Mouse (Mus musculus): ENCODE measurements at regions not wholly inside any gene's neighbourhood (a gene's known extent, or its start where the extent isn't known, plus 50 kb on each side); places are given as distances from the start of the nearest gene placed in this dataset.

GRCm38 (mm10) chr13:99641386-99642165 is 125.2 kb upstream of the Map1b start:
- no peak for DNase-seq (ENCODE audit: low read depth, low spot score)

- no peak for DNase-seq (ENCODE audit: low read depth, low spot score)
These were observed 116.4 kb upstream of the Map1b start for GRCm38 (mm10) chr13:99632706-99633105.

DNA sequence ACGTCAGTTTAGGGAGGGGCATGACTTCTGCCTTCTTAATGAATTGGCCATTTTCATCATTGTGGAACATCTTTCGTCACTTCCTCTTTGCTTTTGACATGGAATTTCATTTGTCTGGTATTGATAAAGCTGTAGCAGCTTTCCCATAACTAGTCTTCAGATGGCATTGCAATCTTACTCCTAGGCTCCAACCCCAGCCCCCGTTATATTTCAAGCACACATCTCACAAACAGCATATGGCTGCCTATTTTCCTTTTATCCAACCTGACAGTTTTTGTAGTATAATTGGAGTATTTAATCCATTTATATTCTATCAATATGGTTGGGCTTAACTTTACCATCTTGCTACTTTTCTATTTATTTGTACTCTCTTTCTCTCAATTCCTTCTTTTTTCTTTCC is 114.5 kb upstream of the Map1b start:
- DNase-seq (ENCODE audit: low read depth, low spot score), result no peak

DNA sequence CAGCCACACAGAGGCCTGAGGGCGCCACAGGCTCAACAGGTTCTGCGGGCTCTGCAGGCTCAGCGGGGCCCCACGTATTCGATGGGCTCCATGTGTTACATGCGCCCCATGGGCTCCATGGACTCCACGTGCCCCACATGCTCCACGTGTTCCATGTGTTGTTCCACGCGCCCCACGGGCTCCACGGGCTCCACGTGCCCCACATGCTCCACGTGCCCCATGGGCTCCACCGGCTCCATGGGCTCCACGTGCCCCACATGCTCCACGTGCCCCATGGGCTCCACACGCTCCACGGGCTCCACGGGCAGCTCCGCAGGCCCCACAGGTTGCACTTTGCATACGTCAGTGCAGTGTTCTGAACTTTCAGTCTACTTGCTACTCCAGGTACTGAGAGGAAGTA is 114.0 kb upstream of the Map1b start:
- DNase-seq (ENCODE audit: low read depth, low spot score), result no peak

DNA sequence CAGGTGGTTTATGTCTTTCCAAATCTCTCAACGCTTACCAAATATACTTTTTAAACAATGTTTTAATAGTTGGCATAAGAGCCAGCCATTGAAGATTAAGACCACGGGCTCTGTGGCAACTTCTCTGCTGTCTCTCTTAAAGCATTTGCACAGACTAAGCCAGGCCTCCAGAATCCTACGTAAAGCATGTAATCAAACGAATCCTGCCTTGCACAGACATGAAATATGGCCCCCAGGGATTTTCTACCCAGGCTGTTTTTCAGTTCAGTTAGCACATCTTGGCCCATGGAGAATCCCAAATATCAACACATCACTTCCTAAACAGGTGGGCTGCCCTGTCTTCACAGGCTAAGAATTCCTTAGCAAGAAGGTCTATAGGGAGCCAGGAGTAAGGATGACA is 108.9 kb upstream of the Map1b start:
- peak; percentile 45 for DNase-seq (ENCODE audit: low read depth, low spot score)

GRCm38 (mm10) chr13:99618332-99618731 is 102.0 kb upstream of the Map1b start:
- DNase-seq (ENCODE audit: low read depth, low spot score), result no peak

GRCm38 (mm10) chr13:99617457-99617856 is 101.1 kb upstream of the Map1b start:
- DNase-seq (ENCODE audit: low read depth, low spot score), result no peak

DNA sequence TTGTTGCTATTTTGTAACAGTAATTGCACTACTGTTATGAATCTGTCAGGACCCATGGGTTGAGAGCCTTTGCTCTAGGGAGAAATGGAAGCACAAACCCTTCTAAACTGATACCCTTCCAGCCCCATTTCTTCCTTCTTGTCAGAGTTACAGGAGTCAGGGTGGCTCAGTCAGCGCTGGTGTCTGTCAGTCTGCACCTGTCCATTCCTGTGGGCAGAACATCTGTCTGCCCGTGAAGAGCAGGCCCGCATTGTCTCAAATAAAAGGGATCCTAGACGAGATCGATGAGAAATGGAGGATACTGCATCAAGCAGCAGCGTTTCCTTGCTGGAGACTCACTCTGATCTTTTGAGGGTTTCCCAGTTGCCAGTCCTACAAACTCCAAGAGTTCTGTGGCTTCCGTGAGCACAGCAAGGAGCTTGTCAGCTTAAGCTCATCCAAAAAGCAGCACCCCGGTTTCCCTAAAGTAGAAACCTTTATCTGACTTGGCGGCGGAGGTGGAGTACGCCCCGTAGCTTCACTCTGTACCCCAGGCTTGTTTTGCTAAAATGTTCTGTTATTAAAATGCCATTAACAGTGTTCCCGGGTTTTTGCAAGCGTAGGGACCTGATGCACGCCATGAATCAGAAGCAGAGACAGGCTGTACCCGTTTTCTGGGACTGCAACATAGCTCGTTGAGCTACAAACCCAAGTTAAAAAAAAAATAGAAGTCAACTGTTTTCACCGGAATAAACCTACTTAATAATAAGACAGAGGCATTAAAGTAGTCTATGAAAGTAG is 95.6 kb upstream of the Map1b start:
- no peak for DNase-seq (ENCODE audit: low read depth, low spot score)

- no peak for DNase-seq (ENCODE audit: low read depth, low spot score)
These were observed 94.2 kb upstream of the Map1b start for GRCm38 (mm10) chr13:99610498-99610897.

DNA sequence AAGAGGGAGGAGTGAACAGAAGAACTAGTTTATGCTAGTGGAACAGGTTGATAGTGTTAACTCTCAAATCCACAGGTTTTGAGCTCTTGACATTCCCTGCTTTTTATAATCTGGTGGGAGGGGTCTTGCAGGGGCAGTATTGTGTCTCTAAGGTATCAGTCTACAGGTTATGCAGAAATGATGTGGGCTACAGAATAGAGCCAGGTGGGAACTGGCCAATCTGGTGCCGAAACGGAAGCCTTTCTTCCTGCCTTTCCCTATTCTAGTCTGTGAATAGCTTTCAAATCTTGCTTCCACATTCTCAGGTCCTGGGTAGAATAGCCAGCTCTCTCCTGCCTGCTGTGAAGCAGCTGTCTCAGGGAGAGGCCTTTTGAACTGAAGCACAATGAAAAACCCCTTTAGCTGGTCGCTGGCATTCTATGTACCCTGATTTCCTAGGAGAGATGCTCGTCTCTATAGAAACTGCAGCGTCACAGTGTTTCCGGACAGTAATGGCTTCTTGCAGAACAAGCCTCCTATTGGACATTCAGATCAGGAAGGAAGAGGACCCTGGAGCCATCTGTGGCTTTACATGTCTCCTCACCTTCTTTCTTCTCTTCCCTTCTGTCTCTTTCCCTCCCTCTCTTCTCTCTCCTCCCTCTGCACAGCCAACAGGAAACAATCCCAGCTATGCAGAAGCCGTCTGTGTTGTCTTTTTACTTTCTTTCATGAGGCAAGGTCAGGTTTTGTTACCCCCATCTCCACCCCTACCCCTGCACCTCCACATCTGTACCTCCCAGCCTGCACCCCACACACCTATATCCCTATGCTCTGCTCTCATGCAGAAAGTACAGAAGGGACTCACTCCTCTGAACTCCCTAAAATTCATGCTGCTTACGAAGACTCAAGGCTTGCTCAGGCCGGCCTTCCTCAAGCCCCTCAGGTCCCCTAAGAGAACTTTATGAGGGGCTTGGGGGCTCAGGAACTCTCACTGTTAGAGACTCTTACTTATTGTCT is 93.1 kb upstream of the Map1b start:
- no peak for DNase-seq (ENCODE audit: low read depth, low spot score)

DNA sequence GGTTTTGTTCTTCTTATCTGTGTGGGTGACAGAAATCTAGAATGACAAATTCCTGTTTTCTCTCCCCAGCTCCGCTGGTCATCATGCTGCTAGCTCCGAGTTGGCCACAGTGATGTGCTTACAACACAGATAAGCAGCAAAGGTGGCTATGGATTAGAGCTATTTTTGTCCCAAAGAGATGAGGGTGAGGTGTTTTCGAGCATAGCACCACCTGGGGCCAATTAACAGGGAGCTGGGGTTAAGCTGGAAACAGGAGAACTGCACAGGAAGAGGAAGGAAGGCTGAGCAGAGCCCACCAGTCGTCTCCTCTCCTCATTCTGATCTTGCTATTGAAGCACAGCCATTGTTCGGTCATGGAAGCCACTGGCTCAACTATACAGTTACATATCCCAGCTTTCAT is 92.3 kb upstream of the Map1b start:
- DNase-seq (ENCODE audit: low read depth, low spot score), result no peak

GRCm38 (mm10) chr13:99607208-99607607 is 90.9 kb upstream of the Map1b start:
- DNase-seq (ENCODE audit: low read depth, low spot score), result no peak

GRCm38 (mm10) chr13:99606606-99606990 is 90.3 kb upstream of the Map1b start:
- DNase-seq (ENCODE audit: low read depth, low spot score), result no peak

GRCm38 (mm10) chr13:99605866-99606605 is 89.7 kb upstream of the Map1b start:
- DNase-seq (ENCODE audit: low read depth, low spot score), result no peak

DNA sequence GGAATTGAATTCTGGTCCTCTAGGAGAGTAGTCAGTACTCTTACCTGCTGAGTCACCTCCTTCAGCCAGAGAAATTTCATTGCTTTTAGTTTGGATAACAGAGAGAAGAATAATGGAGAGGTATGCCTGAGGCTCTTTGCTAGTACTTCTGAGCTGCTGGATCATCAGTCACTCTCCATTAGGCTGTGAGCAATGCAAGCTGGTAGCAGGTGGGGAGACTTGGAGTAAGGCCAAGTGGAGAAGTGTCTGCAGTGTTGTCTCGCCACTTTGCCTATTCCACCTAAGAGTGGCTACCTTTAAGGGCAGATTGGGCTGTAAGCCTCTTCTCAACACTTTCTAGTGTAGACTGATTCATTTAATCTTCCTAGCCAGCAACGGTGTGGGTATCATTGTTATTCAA is 81.6 kb upstream of the Map1b start:
- no peak for DNase-seq (ENCODE audit: low read depth, low spot score)

- DNase-seq (ENCODE audit: low read depth, low spot score), result no peak
These were observed 77.8 kb upstream of the Map1b start for GRCm38 (mm10) chr13:99593846-99594813.

- no peak for DNase-seq (ENCODE audit: low read depth, low spot score)
These were observed 76.9 kb upstream of the Map1b start for GRCm38 (mm10) chr13:99593243-99593635.

- no peak for DNase-seq (ENCODE audit: low read depth, low spot score)
These were observed 76.4 kb upstream of the Map1b start for GRCm38 (mm10) chr13:99592596-99593242.

GRCm38 (mm10) chr13:99588646-99589045 is 72.3 kb upstream of the Map1b start:
- DNase-seq (ENCODE audit: low read depth, low spot score), result no peak

Data from embryo, embryonic 11.5 days (tissue).